Mouse (Mus musculus): ENCODE measurements around the gene Scn5a. TPM values are rescaled to one million over a fixed set of nuclear protein-coding genes. Genes with fewer than 3 reads are reported as not detected.

Gene Scn5a
- total and polyA plus RNA-seq, 2 experiments from 2014 or later, result 0.77 to 8.2 TPM

DNA sequence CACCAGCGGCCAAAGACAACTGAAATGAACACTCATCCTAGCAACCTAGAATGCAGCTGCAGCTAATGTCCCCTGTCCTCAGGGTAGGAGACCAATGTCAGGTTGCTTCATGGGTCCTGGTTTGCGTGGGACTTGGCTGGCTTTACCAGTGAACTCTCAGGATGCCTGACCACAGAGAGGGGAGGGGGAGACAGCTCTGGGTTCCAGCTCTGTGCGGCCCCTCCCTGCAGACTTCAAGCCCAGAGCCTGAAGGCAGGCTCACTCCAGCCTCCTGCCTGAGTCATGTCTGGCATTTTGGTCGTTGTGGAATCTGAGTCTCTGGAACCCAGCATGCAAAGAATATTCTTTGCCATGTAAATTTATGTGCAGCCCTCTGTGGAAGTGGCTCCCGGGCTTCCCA lies 11.0 kb downstream of the Scn5a start:
- Histone ChIP-seq H3K4me1 (ENCODE audit: insufficient read depth) (0 out of 2 replicates have a peak, but pooled peaks cover 5% of the 10 kb centered on the region), H3K9ac (no peak overlapping the region), H3K27ac (ENCODE audit: low read depth, low read length) (no peak overlapping the region), H3K36me3 (ENCODE audit: insufficient read depth) (no peaks in the 10 kb centered on the region), H3K9me3 (ENCODE audit: low read length) (no peaks in the 10 kb centered on the region), H3K4me2 (ENCODE audit: low read depth) (no peak overlapping the region), H3K27me3 (ENCODE audit: insufficient read depth, low read length) (no peaks in the 10 kb centered on the region), H3K4me3 (ENCODE audit: low read depth, low read length) (no peak overlapping the region)
- no peak for TF ChIP-seq CTCF (IDR thresholded peaks at IDR 0.05; ENCODE audit: low read depth)
- no peak for DNase-seq
- no peak for ATAC-seq
- WGBS, result 76% methylated on average over 5 of the region's 5 CpGs

DNA sequence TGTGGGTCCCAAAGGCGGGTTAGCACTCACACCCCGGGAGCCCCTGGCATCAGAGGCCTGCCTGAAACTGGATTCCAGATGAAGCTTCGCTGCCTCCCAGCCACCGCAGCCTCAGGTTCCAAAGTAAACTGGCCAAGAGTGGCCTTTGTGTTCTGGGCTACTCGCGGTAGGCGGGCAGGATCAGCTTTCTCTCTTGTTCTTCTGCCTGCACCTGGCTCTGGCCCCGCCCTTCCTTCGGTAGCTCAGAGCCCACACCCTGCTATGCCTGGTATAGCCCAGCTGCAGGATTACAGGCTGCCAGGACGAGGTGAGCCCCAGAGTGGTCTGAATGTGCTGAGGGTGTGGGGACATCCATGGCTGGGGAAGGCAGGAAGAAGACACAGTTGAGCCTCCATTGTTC lies 12.6 kb downstream of the Scn5a start:
- TF ChIP-seq CTCF (IDR thresholded peaks at IDR 0.05; ENCODE audit: low read depth), result no peak
- DNase-seq, result no peak
- H3K4me1 ChIP-seq (ENCODE audit: insufficient read depth), result no peaks in the 10 kb centered on the region
- H3K27me3 ChIP-seq (ENCODE audit: insufficient read depth, low read length), result no peaks in the 10 kb centered on the region
- no peak overlapping the region for H3K9ac ChIP-seq
- no peak overlapping the region for H3K4me2 ChIP-seq (ENCODE audit: low read depth)
- no peak overlapping the region for H3K27ac ChIP-seq (ENCODE audit: low read depth, low read length)
- H3K4me3 ChIP-seq (ENCODE audit: low read depth, low read length), result no peak overlapping the region
- no peak for ATAC-seq
- WGBS, result 23% methylated on average over 10 of the region's 10 CpGs
- no peaks in the 10 kb centered on the region for H3K36me3 ChIP-seq (ENCODE audit: insufficient read depth)
- no peaks in the 10 kb centered on the region for H3K9me3 ChIP-seq (ENCODE audit: low read length)

DNA sequence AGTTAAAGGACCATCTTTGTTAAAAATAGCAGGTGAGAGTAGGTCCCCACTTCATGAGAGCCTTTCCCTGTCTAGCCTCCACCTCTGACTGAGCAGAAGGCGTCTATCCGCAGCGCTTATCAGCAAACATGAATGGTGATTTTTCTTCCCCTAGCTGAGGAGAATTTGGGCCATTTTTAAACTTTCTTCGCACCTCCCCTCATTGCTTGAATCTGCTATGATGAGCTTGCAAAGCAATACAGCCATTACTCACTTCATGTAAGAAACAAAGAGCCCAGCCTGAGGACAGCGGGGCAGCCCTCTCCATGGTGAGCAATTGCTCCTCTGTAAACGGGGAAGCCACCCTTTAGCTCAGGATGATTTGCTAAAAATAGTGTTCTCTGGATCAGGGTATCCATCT lies 14.0 kb downstream of the Scn5a start:
- DNase-seq, result no peak
- Histone ChIP-seq H3K36me3 (ENCODE audit: insufficient read depth) (no peaks in the 10 kb centered on the region), H3K9me3 (ENCODE audit: low read length) (no peaks in the 10 kb centered on the region), H3K9ac (no peak overlapping the region), H3K27ac (ENCODE audit: low read depth, low read length) (no peak overlapping the region), H3K4me2 (ENCODE audit: low read depth) (no peak overlapping the region), H3K4me3 (ENCODE audit: low read depth, low read length) (no peak overlapping the region), H3K4me1 (ENCODE audit: insufficient read depth) (no peaks in the 10 kb centered on the region), H3K27me3 (ENCODE audit: insufficient read depth, low read length) (no peaks in the 10 kb centered on the region)
- WGBS, result 84% methylated on average over 6 of the region's 6 CpGs
- no peak for ATAC-seq
- no peak for TF ChIP-seq CTCF (IDR thresholded peaks at IDR 0.05; ENCODE audit: low read depth)

DNA sequence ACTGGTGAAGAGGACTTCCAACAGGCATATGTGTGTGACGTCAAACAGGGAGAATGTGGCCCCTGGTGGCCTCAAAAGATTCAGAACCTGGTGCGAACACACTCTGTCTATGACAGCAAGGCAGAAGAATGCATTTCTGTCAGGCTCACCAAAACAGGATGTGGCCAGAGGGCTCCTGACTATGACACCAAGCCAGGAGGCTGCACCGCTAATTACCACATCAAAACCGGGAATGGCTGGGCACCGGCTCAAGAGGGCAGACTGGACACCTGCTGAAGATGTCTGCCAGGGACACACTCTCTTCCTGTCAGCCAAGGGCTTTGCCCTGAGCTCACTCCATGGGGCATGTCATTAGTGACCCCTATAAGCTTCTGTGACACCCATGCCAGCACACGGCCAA lies 15.2 kb downstream of the Scn5a start:
- H3K4me2 ChIP-seq (ENCODE audit: low read depth), result no peak overlapping the region
- H3K4me3 ChIP-seq (ENCODE audit: low read depth, low read length), result no peak overlapping the region
- H3K36me3 ChIP-seq (ENCODE audit: insufficient read depth), result no peaks in the 10 kb centered on the region
- no peaks in the 10 kb centered on the region; the same call in 1 of the 2 replicates for H3K27me3 ChIP-seq (ENCODE audit: insufficient read depth, low read length)
- no peak for TF ChIP-seq CTCF (IDR thresholded peaks at IDR 0.05; ENCODE audit: low read depth)
- DNase-seq (no peak), ATAC-seq (no peak)
- H3K9ac ChIP-seq, result no peak overlapping the region
- no peaks in the 10 kb centered on the region for H3K4me1 ChIP-seq (ENCODE audit: insufficient read depth)
- WGBS, result 66% methylated on average over 6 of the region's 6 CpGs
- no peaks in the 10 kb centered on the region for H3K9me3 ChIP-seq (ENCODE audit: low read length)
- H3K27ac ChIP-seq (ENCODE audit: low read depth, low read length), result no peak overlapping the region

DNA sequence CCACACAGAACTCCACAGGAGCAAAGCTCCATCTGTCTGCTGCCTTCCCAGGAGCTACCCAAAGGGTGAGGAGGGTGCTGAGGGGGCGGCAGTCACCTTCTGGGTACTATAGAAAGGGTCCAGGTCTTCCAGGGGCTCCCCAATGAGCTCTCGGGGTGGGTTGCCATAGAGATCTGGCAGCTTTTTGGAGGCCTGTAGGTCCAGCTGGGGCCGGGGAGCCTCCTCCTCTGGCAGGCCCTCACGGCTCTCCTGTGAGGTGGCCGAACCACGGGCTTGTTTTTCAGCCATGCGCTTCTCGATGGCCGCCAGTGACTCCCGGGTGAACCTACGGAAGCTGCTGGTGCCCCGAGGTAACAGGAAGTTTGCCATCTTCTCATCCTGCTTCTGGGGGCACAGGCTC lies 16.6 kb downstream of the Scn5a start:
- Histone ChIP-seq H3K27me3 (ENCODE audit: insufficient read depth, low read length) (no peaks in the 10 kb centered on the region; the same call in 1 of the 2 replicates), H3K9me3 (ENCODE audit: low read length) (no peaks in the 10 kb centered on the region)
- WGBS, result 52% methylated on average over 12 of the region's 12 CpGs

DNA sequence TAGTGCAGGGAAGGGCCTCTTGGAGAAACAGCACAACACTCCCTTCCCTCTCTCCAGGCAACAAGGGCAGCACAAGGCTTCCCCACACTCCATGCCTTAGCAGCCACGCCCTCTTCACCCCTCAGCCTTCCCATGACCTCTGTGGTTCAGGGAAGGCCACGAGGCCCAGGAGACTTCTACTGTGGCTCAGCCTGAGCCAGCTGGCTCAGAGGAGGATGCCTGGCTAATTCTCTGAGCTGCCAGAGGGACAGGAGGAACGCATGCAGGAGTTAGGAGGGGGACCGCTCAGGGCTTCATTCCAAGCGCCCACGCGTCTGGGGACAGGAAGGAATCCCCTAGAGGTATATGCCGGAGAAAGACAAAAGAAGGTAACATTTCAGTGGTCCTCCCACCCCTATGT lies 17.1 kb downstream of the Scn5a start:
- no peaks in the 10 kb centered on the region for H3K4me1 ChIP-seq (ENCODE audit: insufficient read depth)
- no peaks in the 10 kb centered on the region for H3K36me3 ChIP-seq (ENCODE audit: insufficient read depth)
- no peak overlapping the region for H3K4me2 ChIP-seq (ENCODE audit: low read depth)
- ATAC-seq (no peak), DNase-seq (no peak)
- no peak overlapping the region for H3K4me3 ChIP-seq (ENCODE audit: low read depth, low read length)
- no peak overlapping the region for H3K9ac ChIP-seq
- H3K27me3 ChIP-seq (ENCODE audit: insufficient read depth, low read length), result no peaks in the 10 kb centered on the region; the same call in 1 of the 2 replicates
- TF ChIP-seq CTCF (IDR thresholded peaks at IDR 0.05; ENCODE audit: low read depth), result no peak
- no peaks in the 10 kb centered on the region for H3K9me3 ChIP-seq (ENCODE audit: low read length)
- 44% methylated on average over 8 of the region's 8 CpGs for WGBS
- no peak overlapping the region for H3K27ac ChIP-seq (ENCODE audit: low read depth, low read length)

More for the DNA sequence above, 16.6 kb downstream of the Scn5a start:
- Histone ChIP-seq H3K4me3 (ENCODE audit: low read depth, low read length) (no peak overlapping the region), H3K27ac (ENCODE audit: low read depth, low read length) (no peak overlapping the region), H3K4me2 (ENCODE audit: low read depth) (no peak overlapping the region), H3K9ac (no peak overlapping the region), H3K4me1 (ENCODE audit: insufficient read depth) (no peaks in the 10 kb centered on the region), H3K36me3 (ENCODE audit: insufficient read depth) (no peaks in the 10 kb centered on the region)
- ATAC-seq (no peak), DNase-seq (no peak)
- no peak for TF ChIP-seq CTCF (IDR thresholded peaks at IDR 0.05; ENCODE audit: low read depth)

DNA sequence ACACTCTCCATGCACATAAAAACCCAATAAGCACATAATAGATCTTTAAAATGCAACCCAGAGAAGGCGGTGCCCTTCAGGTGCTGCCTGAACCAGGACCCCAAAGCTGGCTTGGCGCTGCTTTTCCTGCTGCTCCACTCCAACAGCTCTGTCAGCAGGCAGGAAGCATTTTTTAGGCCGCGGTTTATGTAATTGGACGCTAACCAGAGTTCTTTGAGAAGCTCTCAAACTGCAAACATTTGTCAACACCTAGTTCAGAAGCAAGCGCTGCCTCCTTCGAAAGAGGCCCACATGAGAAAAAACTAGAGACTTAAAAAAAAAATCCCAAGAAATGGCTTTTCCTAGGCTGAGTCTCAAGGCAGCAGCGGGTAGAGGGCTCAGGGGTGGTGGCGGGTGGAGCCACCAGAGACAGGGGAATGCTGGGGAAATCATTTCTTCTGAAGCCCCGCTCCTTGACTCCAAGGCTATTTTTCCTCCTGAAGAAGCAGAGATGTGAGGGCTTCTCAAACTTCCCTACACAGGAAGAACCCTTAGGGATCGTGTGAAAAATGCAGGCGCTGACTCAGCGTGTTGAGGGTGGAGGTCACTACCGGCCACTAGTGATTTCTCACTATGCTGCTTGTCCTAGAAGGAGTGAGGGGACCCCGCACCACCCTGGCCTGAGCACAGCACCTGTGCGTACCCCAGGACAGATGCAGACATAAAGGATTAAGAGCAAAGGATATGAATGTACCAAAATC lies 19.1 kb downstream of the Scn5a start:
- ATAC-seq (no peak), DNase-seq (no peak)
- TF ChIP-seq CTCF (IDR thresholded peaks at IDR 0.05; ENCODE audit: low read depth), result no peak
- H3K4me3 ChIP-seq (ENCODE audit: low read depth, low read length), result no peak overlapping the region
- H3K27ac ChIP-seq (ENCODE audit: low read depth, low read length), result no peak overlapping the region
- H3K36me3 ChIP-seq (ENCODE audit: insufficient read depth), result no peaks in the 10 kb centered on the region
- no peaks in the 10 kb centered on the region for H3K4me1 ChIP-seq (ENCODE audit: insufficient read depth)
- 77% methylated on average over 16 of the region's 16 CpGs for WGBS
- H3K9ac ChIP-seq, result no peak overlapping the region
- H3K9me3 ChIP-seq (ENCODE audit: low read length), result no peaks in the 10 kb centered on the region
- no peak overlapping the region for H3K4me2 ChIP-seq (ENCODE audit: low read depth)
- H3K27me3 ChIP-seq (ENCODE audit: insufficient read depth, low read length), result no peaks in the 10 kb centered on the region; the same call in 1 of the 2 replicates

Data from forebrain, postnatal 0 days (tissue).